Mouse (Mus musculus) hindbrain, embryonic 16.5 days (tissue): Measurements from ENCODE around the gene Nol12. TPM values are rescaled to one million over a fixed set of nuclear protein-coding genes. Genes with fewer than 3 reads are reported as not detected.

Source experiments
- ATAC-seq: fragments of 200-750 bp; cut with Nextera tagmentation; 2 replicates; pipeline ENCODE4 v1.8.0; 2017; ENCODE audit warnings: moderate TSS enrichment, moderate library complexity
- H3K27ac ChIP-seq: fragments of 300-500 bp; sonication (generic); 2 replicates; pipeline ENCODE4 v1.5.1; 2014; ENCODE audit warnings: low read depth, mild to moderate bottlenecking, control low read depth, low read length, moderate library complexity
- H3K27me3 ChIP-seq: fragments of 300-500 bp; sonication (generic); replicated peaks from 2 replicates; pipeline ENCODE4 v1.6.1; 2014; ENCODE audit warnings: low read length; ENCODE audit not compliant: control insufficient read depth, insufficient read depth
- H3K36me3 ChIP-seq: fragments of 300-500 bp; sonication (generic); 2 replicates; pipeline ENCODE4 v1.6.1; 2014; ENCODE audit warnings: mild to moderate bottlenecking, low read length, moderate library complexity, mixed read lengths; ENCODE audit not compliant: control insufficient read depth, insufficient read depth
- H3K4me1 ChIP-seq: fragments of 300-500 bp; sonication (generic); 2 replicates; pipeline ENCODE4 v1.6.1; 2014; ENCODE audit warnings: low read depth, low read length; ENCODE audit not compliant: control insufficient read depth, insufficient read depth
- H3K4me2 ChIP-seq: fragments of 300-500 bp; sonication (generic); 2 replicates; pipeline ENCODE4 v1.6.1; 2014; ENCODE audit warnings: mild to moderate bottlenecking, low read length, control low read depth, moderate library complexity
- H3K4me3 ChIP-seq: fragments of 300-500 bp; sonication (generic); 2 replicates; pipeline ENCODE4 v1.5.1; 2014; ENCODE audit warnings: mild to moderate bottlenecking, low read length, control low read depth, moderate library complexity
- H3K9ac ChIP-seq: fragments of 300-500 bp; sonication (generic); 2 replicates; pipeline ENCODE4 v1.6.1; 2014; ENCODE audit warnings: low read depth, mild to moderate bottlenecking, control low read depth, low read length, moderate library complexity
- H3K9me3 ChIP-seq: fragments of 300-500 bp; sonication (generic); 2 replicates; pipeline ENCODE4 v1.6.1; 2014; ENCODE audit warnings: mild to moderate bottlenecking, low read length, moderate library complexity; ENCODE audit not compliant: control insufficient read depth
- WGBS: fragments of 180-500 bp; shearing (Covaris S2); extraction: QIAGEN DNeasy Blood & Tissue Kit; methylation state at CpG from one replicate; pipeline ENCODE4 v1.1.7; 2014; 5-methylcytosine and 5-hydroxymethylcytosine counted together
- polyA plus RNA-seq: library from polyadenylated mRNA; unstranded; fragments of >200 nt; fragmentation: Nextera tagmentation; extraction: Ambion mirVana; gene quantifications from 2 replicates; pipeline ENCODE4 v1.2.1, GENCODE M21; 2015

Gene Nol12
- polyA plus RNA-seq, 1 experiment from 2014 or later: 63.6 TPM

DNA sequence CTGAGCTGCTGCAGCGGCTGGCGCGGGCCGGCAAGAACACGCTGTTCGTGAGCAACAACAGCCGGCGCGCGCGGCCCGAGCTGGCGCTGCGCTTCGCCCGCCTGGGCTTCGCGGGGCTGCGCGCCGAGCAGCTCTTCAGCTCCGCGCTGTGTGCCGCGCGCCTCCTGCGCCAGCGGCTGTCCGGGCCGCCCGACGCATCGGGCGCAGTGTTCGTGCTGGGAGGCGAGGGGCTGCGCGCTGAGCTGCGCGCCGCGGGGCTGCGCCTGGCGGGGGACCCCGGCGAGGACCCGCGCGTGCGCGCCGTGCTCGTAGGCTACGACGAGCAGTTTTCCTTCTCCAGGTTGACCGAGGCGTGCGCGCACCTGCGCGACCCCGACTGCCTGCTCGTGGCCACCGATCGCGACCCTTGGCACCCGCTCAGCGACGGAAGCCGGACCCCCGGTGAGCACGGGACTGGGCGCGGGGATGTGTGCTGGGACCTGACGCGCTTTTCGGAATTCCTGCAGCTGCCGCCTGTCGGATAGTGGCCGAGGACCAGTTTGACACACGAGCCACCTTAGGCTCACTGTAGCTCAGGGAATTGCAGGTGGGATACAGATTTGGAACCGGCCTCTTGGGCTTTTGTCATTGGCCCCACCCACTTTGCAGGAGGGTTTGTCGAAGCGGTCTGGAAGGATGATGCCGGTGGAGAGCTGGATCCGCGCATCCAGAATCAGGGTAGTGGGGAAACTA is 20.5 kb upstream of the Nol12 start:
- Histone ChIP-seq H3K27me3 (no peaks in the 10 kb centered on the region), H3K36me3 (peaks cover 4% of the 10 kb centered on the region), H3K9ac (peak overlapping the region; percentile 85), H3K4me2 (peak overlapping the region; percentile 87), H3K4me3 (peak overlapping the region; percentile 77), H3K4me1 (peaks cover 25% of the 10 kb centered on the region), H3K27ac (peak overlapping the region; percentile 97), H3K9me3 (no peaks in the 10 kb centered on the region)
- WGBS: under 1% methylated on average over 50 of the region's 87 CpGs
- ATAC-seq: peak; percentile 69

- H3K27ac ChIP-seq: peak overlapping the region; percentile 97; the same call in 1 of the 2 replicates
- 50% methylated on average over 8 of the region's 8 CpGs for WGBS
- H3K4me1 ChIP-seq: peaks cover 25% of the 10 kb centered on the region
- peak overlapping the region; percentile 77 for H3K4me3 ChIP-seq
- no peak for ATAC-seq
- H3K9me3 ChIP-seq: no peaks in the 10 kb centered on the region
- H3K27me3 ChIP-seq: no peaks in the 10 kb centered on the region
- peaks cover 4% of the 10 kb centered on the region for H3K36me3 ChIP-seq
- H3K9ac ChIP-seq: peak overlapping the region; percentile 85
- peak overlapping the region; percentile 87 for H3K4me2 ChIP-seq
Observed at GRCm38 (mm10) chr15:78914823-78915659, 19.7 kb upstream of the Nol12 start.

DNA sequence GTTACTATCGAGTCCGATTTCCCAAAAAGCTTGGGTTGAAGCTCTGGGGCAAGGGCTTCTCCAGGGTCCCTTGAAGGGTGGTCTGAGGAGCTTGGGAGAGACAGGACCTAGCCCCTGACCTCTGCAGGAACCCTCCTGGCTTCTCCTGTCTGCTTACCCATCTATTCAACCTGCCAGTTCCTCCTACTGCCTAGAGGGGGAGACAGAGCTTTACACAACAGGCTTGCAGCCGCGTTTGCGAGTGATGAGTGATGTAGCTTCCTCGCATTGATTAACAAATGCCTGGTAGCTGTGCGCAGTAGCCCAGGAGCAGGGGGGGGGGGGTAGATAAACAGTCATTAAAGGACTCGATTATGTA is 19.1 kb upstream of the Nol12 start:
- 6% methylated on average over 8 of the region's 8 CpGs for WGBS
- no peaks in the 10 kb centered on the region for H3K27me3 ChIP-seq
- peaks cover 4% of the 10 kb centered on the region for H3K36me3 ChIP-seq
- H3K9me3 ChIP-seq: no peaks in the 10 kb centered on the region
- 0 out of 2 replicates have a peak, but pooled peaks have one; percentile 10 for ATAC-seq
- H3K9ac ChIP-seq: peak overlapping the region; percentile 85
- H3K27ac ChIP-seq: no peak overlapping the region
- H3K4me1 ChIP-seq: peaks cover 25% of the 10 kb centered on the region
- H3K4me2 ChIP-seq: peak overlapping the region; percentile 87
- H3K4me3 ChIP-seq: peak overlapping the region; percentile 77

DNA sequence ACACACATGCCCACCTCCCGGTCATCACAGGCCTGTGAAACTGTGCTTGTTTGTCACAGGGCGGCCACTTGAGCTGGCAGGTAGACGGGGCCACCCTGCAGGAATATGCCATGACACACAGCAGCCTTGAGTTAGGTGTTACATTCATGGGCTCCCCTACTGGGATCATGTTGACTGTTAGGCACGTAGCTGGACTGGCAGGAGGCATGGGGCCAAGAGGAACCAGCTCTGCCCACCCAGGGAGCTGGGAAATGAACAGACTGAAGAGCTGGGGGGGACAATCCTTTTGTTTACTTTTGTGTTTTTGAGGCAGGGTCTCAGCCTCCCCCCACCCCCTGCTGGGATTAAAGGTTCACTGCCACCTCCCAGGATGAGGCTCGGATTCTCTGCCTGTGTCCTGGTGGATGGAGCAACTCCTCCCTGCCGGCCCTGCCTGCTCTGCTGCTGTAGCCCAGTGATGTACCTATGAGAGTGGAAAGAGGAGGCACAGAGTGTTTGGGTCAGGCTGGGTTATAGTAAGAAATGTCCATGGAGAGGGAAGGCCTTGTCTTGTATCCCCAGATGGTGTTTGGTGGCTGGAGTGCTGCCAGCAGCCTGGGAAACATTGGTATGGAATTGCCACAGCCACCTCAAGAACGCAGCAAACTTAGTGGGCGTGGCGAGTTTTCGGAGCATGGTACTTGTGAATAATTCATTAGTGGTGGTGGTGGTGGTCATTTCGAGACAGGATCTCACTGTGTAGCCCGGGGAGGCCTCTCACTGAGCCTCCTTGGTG is 18.5 kb upstream of the Nol12 start:
- Histone ChIP-seq H3K27ac (peak overlapping the region; percentile 67), H3K4me1 (peaks cover 25% of the 10 kb centered on the region), H3K4me3 (peak overlapping the region; percentile 77), H3K9me3 (no peaks in the 10 kb centered on the region), H3K9ac (peak overlapping the region; percentile 85), H3K4me2 (peak overlapping the region; percentile 87), H3K36me3 (peaks cover 4% of the 10 kb centered on the region), H3K27me3 (no peaks in the 10 kb centered on the region)
- ATAC-seq: no peak
- 26% methylated on average over 12 of the region's 12 CpGs for WGBS

- H3K4me2 ChIP-seq: no peak overlapping the region
- no peaks in the 10 kb centered on the region for H3K9me3 ChIP-seq
- H3K4me3 ChIP-seq: no peak overlapping the region
- peaks cover 25% of the 10 kb centered on the region for H3K4me1 ChIP-seq
- H3K36me3 ChIP-seq: peaks cover 4% of the 10 kb centered on the region
- 97% methylated on average over 23 of the region's 23 CpGs for WGBS
- H3K27me3 ChIP-seq: no peaks in the 10 kb centered on the region
- no peak overlapping the region for H3K27ac ChIP-seq
- ATAC-seq: no peak
- H3K9ac ChIP-seq: no peak overlapping the region
Observed at GRCm38 (mm10) chr15:78918126-78918525, 16.6 kb upstream of the Nol12 start.

DNA sequence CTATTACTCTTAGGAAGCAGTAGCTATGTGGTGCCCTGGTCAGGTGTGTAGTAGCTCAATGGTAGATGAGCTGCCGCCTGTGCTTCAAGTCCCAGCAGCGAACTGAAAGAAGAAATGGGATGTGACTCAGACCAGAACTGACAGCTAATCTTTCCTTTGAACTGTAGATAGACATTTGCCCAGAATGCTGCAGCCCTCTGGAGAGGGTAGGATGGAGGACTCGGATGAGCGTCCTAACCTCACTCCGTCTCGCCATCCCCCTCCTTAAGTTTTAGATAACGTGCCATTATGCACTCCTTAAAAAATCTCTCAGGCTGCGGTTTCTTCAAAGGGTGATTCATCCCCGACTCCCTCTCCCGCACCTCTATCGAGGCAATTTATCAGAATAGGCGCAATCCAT is 14.8 kb upstream of the Nol12 start:
- no peak overlapping the region for H3K4me2 ChIP-seq
- no peak for ATAC-seq
- H3K9me3 ChIP-seq: no peaks in the 10 kb centered on the region
- no peaks in the 10 kb centered on the region; the same call in 1 of the 2 replicates for H3K27me3 ChIP-seq
- peaks cover 4% of the 10 kb centered on the region for H3K36me3 ChIP-seq
- H3K4me3 ChIP-seq: no peak overlapping the region
- H3K27ac ChIP-seq: no peak overlapping the region
- H3K9ac ChIP-seq: no peak overlapping the region
- WGBS: 82% methylated on average over 12 of the region's 12 CpGs
- H3K4me1 ChIP-seq: peaks cover 23% of the 10 kb centered on the region

DNA sequence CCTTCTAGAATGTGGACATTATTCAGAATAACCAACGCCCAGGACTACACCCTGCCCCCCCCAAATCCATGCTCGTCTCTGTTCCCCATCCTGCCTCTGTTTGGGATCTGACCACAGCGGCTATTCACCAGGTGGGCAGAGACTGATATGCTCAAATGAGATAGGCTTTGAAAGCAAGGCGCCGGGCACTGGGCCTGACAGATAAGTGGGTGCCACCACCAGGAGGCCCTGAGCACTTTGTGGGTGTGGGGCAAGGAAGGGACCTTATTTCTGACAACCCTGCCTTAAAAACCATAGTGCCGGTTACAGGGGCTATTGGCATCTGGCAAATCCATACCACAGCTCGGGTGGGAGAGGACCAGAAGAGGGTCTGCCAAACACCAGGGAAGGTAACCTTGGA is 12.0 kb upstream of the Nol12 start:
- no peak overlapping the region for H3K4me2 ChIP-seq
- no peak overlapping the region for H3K27ac ChIP-seq
- peaks cover 5% of the 10 kb centered on the region for H3K27me3 ChIP-seq
- H3K4me3 ChIP-seq: no peak overlapping the region
- H3K9ac ChIP-seq: no peak overlapping the region; the same call in 1 of the 2 replicates
- peaks cover 4% of the 10 kb centered on the region for H3K36me3 ChIP-seq
- ATAC-seq: no peak
- peaks cover 18% of the 10 kb centered on the region for H3K4me1 ChIP-seq
- no peaks in the 10 kb centered on the region for H3K9me3 ChIP-seq
- whole genome bisulfite sequencing: 78% methylated on average over 7 of the region's 7 CpGs

DNA sequence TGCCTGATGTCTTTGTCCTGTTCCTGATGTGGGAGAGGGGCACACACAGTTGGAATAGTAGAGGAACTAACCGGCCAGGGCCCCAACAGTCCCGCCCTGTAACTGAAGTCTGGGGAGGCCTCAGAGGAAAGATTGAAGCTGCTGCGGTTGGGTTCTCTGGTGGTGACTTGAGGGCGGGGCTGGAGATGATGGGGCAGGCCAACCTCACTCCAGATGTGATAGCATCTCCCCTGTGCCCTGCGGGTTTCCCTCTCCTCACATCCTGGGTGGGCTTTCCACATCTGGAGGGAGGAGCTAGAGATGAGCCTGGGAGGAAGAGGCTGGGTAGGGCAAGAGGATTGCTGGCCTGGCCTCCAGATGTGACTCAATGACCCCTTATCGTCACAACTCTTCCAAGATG is 11.1 kb upstream of the Nol12 start:
- H3K9ac ChIP-seq: no peak overlapping the region
- peaks cover 6% of the 10 kb centered on the region for H3K27me3 ChIP-seq
- no peak overlapping the region for H3K4me3 ChIP-seq
- peaks cover 19% of the 10 kb centered on the region for H3K4me1 ChIP-seq
- H3K9me3 ChIP-seq: no peaks in the 10 kb centered on the region
- H3K36me3 ChIP-seq: peaks cover 4% of the 10 kb centered on the region
- ATAC-seq: no peak
- no peak overlapping the region for H3K27ac ChIP-seq
- WGBS: 72% methylated on average over 6 of the region's 6 CpGs
- H3K4me2 ChIP-seq: no peak overlapping the region

DNA sequence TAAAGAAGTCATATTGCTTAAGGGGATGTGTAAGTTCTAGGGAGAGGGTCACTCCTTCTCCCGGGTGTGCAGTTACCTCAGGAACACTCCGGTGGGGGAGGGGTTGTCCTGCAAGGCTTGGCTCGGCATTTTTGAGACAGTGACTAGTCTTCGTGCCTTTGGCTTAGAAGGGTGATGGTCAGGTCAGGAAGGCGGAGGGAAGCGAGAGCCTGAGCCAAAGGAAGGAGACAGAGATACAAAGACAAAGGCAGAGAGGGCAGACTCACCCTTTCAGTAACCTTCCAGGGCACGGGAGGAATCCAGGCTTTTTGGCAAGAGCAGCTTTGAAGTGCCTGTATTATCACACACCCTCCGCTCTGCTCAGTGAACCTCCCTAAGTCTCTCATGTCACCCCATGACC is 9.6 kb upstream of the Nol12 start:
- Histone ChIP-seq H3K36me3 (no peaks in the 10 kb centered on the region), H3K9ac (no peak overlapping the region), H3K9me3 (no peaks in the 10 kb centered on the region), H3K4me1 (peaks cover 19% of the 10 kb centered on the region), H3K27me3 (peaks cover 6% of the 10 kb centered on the region), H3K27ac (no peak overlapping the region), H3K4me3 (no peak overlapping the region), H3K4me2 (no peak overlapping the region)
- ATAC-seq: no peak
- WGBS: 26% methylated on average over 8 of the region's 8 CpGs
